Mouse (Mus musculus) spleen, adult 2 months (tissue): Measurements from ENCODE around the gene Scamp3.

ENCODE experiments used
- CTCF ChIP-seq: fragments of 200-500 bp; IDR thresholded peaks from 2 replicates; pipeline ENCODE4 v1.5.1; 2011; ENCODE audit warnings: mild to moderate bottlenecking, inconsistent platforms; ENCODE audit not compliant: insufficient read depth, insufficient read length, insufficient replicate concordance; ENCODE audit errors: extremely low read depth
- POLR2A ChIP-seq: fragments of 200-500 bp; IDR thresholded peaks from 2 replicates; pipeline ENCODE4 v1.6.1; 2011; ENCODE audit warnings: low read depth, low read length, inconsistent platforms

- no peak for TF ChIP-seq POLR2A
- TF ChIP-seq CTCF = no peak
Observed at GRCm38 (mm10) chr3:89225918-89226317, 48.6 kb downstream of the Scamp3 start.
